Mouse (Mus musculus) stomach, embryonic 16.5 days (tissue): ENCODE results near the gene Kcnc3. TPM values are rescaled to one million over a fixed set of nuclear protein-coding genes. Genes with fewer than 3 reads are reported as not detected.
A peak's percentile ranks its signal among the peaks of the same experiment; 100 is the strongest.

Experiments
- ATAC-seq: fragments of 200-750 bp; cut with Nextera tagmentation; 2 replicates; pipeline ENCODE4 v1.8.0; 2017; ENCODE audit warnings: moderate number of reproducible peaks, moderate TSS enrichment; ENCODE audit not compliant: insufficient read depth, low FRiP score
- H3K27ac ChIP-seq: fragments of 300-500 bp; sonication (generic); 2 replicates; pipeline ENCODE4 v1.5.1; 2014; ENCODE audit warnings: low read length
- H3K27me3 ChIP-seq: fragments of 300-500 bp; sonication (generic); 2 replicates; pipeline ENCODE4 v1.6.1; 2014; ENCODE audit warnings: low read length, control low read depth, mixed read lengths; ENCODE audit not compliant: control insufficient read depth, insufficient read depth
- H3K36me3 ChIP-seq: fragments of 300-500 bp; sonication (generic); 2 replicates; pipeline ENCODE4 v1.6.1; 2014; ENCODE audit warnings: low read length; ENCODE audit not compliant: control insufficient read depth, insufficient read depth
- H3K4me1 ChIP-seq: fragments of 300-500 bp; sonication (generic); 2 replicates; pipeline ENCODE4 v1.6.1; 2014; ENCODE audit warnings: low read length, control low read depth, mixed read lengths; ENCODE audit not compliant: control insufficient read depth, insufficient read depth
- H3K4me2 ChIP-seq: fragments of 300-500 bp; sonication (generic); 2 replicates; pipeline ENCODE4 v1.6.1; 2014; ENCODE audit warnings: low read depth, low read length, mixed read lengths
- H3K4me3 ChIP-seq: fragments of 300-500 bp; sonication (generic); replicated peaks from 2 replicates; pipeline ENCODE4 v1.5.1; 2014; ENCODE audit warnings: mild to moderate bottlenecking, low read length
- H3K9ac ChIP-seq: fragments of 300-500 bp; sonication (generic); 2 replicates; pipeline ENCODE4 v1.6.1; 2014; ENCODE audit warnings: low read length
- H3K9me3 ChIP-seq: fragments of 300-500 bp; sonication (generic); replicated peaks from 2 replicates; pipeline ENCODE4 v1.6.1; 2016; ENCODE audit warnings: low read length, control low read depth; ENCODE audit not compliant: control insufficient read depth
- WGBS: fragments of 180-500 bp; shearing (Covaris S2); extraction: QIAGEN DNeasy Blood & Tissue Kit; methylation state at CpG from one replicate; pipeline ENCODE4 v1.1.7; 2014; 5-methylcytosine and 5-hydroxymethylcytosine counted together
- polyA plus RNA-seq: library from polyadenylated mRNA; unstranded; fragments of >200 nt; fragmentation: Nextera tagmentation; extraction: Ambion mirVana; gene quantifications from 2 replicates; pipeline ENCODE4 v1.2.1, GENCODE M21; 2015

Gene Kcnc3
- 0.16 and 0.26 TPM in 2 replicates for polyA plus RNA-seq

DNA sequence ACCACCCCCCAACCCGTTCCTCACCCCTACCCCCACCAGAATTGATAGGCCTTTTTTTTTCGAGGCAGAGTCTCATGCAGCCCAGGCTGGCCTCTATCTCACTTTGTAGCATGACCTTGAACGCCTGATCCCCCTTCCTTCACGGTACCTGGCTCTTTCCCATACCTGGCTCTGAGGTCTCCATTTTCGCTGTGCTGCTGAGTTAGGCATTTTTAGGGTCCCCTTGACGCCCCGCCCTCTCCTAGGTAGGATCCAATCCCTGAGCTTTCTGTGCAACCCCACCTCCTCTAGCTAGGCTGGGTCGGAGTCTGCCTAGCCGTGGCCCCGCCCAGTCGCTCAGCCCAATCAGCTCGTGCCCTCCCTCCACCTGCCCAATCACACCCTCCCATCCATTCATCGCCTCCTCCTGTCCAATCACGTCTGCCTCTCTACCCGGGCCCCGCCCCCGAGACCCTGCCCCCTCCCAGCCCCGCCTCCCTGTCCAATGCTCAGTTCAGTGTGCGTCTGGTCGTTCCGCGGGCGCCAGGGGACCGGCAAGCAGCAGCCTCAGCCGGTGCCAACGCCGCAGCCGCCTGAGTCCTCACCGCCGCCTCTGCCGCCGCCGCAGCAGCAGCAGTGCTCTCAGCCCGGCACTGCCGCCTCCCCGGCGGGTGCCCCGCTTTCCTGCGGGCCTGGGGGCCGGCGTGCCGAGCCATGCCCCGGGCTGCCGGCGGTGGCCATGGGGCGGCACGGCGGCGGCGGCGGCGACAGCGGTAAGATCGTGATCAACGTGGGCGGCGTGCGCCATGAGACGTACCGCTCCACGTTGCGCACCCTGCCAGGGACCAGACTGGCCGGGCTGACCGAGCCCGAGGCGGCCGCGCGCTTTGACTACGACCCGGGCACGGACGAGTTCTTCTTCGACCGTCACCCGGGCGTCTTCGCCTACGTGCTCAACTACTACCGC, at the start of gene Kcnc3:
Gene Kcnc3 (plus strand): TSS at position 263 of the 946 bp plus-strand sequence.
- H3K27me3 ChIP-seq, result peaks cover 65% of the 10 kb centered on the region

DNA sequence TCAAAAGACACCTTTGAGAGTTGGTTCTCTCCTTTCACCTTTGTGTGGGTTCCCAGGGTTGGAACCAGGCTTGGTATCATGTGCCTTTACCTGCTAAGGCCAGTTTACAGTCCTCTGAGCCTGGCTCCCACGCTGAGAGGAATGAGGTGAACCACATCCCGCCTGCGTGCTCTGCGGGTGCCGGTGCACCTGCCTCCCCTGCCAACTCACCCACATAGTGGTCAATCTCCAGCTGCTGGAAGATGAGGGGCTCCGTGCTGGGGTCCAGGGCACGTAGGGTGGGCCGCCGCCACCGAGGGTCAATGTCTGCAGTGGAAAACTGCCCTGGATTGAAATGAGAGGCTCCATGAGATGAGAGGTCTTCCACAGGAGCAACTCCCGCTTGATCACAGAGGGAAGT, 47.9 kb upstream of the Kcnc3 start:
- 0 out of 2 replicates have a peak, but pooled peaks cover 4% of the 10 kb centered on the region for H3K9me3 ChIP-seq
- H3K27ac ChIP-seq, result no peak overlapping the region
- ATAC-seq, result no peak
- H3K9ac ChIP-seq, result no peak overlapping the region
- H3K27me3 ChIP-seq, result no peaks in the 10 kb centered on the region
- no peak overlapping the region for H3K4me2 ChIP-seq
- H3K4me1 ChIP-seq, result peaks cover 3% of the 10 kb centered on the region
- peaks cover 21% of the 10 kb centered on the region for H3K36me3 ChIP-seq
- H3K4me3 ChIP-seq, result no peak overlapping the region
- 93% methylated on average over 11 of the region's 11 CpGs for WGBS

More for the DNA sequence above, at the start of gene Kcnc3:
- WGBS, result under 1% methylated on average over 80 of the region's 80 CpGs
- Histone ChIP-seq H3K9me3 (no peaks in the 10 kb centered on the region), H3K4me1 (peaks cover 21% of the 10 kb centered on the region), H3K36me3 (no peaks in the 10 kb centered on the region), H3K27ac (no peak within 1 kb of the TSS), H3K4me2 (peak within 1 kb of the TSS; percentile 99), H3K4me3 (peak within 1 kb of the TSS; percentile 58), H3K9ac (peak within 1 kb of the TSS; percentile 60)
- peak; percentile 96 for ATAC-seq

DNA sequence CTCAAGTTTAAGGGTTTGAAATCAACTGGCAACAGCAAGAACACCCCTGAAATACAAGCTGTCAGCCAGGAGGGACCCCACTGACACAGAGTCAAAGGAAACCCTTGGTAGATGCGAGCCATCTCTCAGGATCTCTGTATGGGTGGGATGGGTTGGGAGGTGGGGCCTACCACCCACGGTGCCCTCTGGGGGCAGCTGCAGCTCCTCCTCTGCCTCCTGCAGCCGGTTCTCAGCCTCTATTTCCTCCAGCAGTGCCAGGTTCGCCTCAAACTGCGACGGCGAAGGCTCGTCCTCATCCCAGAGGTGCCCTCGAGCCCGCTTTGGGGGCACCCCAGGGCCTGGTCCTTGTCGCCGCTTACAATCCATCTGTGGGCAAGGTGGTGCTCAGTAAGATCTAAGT, 47.4 kb upstream of the Kcnc3 start:
- H3K9ac ChIP-seq, result no peak overlapping the region
- no peak overlapping the region for H3K27ac ChIP-seq
- no peaks in the 10 kb centered on the region for H3K27me3 ChIP-seq
- H3K4me3 ChIP-seq, result no peak overlapping the region
- H3K4me2 ChIP-seq, result no peak overlapping the region
- WGBS, result 84% methylated on average over 12 of the region's 12 CpGs
- ATAC-seq, result no peak
- peaks cover 16% of the 10 kb centered on the region for H3K36me3 ChIP-seq
- 0 out of 2 replicates have a peak, but pooled peaks cover 4% of the 10 kb centered on the region for H3K9me3 ChIP-seq
- peaks cover 8% of the 10 kb centered on the region for H3K4me1 ChIP-seq

- 92% methylated on average over 3 of the region's 3 CpGs for whole genome bisulfite sequencing
- H3K27ac ChIP-seq, result no peak overlapping the region
- no peak for ATAC-seq
- H3K27me3 ChIP-seq, result no peaks in the 10 kb centered on the region
- H3K4me3 ChIP-seq, result no peak overlapping the region
- no peak overlapping the region for H3K9ac ChIP-seq
- H3K4me1 ChIP-seq, result peaks cover 9% of the 10 kb centered on the region
- peaks cover 14% of the 10 kb centered on the region for H3K36me3 ChIP-seq
- H3K9me3 ChIP-seq, result 0 out of 2 replicates have a peak, but pooled peaks cover 4% of the 10 kb centered on the region
- no peak overlapping the region for H3K4me2 ChIP-seq
These were observed 44.2 kb upstream of the Kcnc3 start for GRCm38 (mm10) chr7:44546274-44546673.

DNA sequence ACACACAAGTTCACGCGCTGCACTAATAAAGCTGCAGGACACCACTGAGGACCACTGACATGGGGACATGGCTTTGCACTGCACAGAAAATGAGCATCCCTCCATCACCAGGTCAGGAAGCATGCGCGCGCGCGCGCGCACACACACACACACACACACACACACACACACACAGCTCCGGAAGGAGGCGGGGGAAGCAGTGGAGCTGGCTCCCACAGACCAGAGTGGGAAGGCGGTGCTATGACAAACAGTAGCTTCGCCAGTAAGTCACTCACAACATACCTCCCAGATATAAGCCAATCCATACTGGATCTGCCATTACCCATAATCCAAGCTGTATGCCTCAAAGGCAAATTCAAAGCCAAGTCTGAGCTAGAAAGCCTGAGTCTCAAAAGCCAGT, 43.4 kb upstream of the Kcnc3 start:
- Histone ChIP-seq H3K27me3 (no peaks in the 10 kb centered on the region), H3K9ac (peak overlapping the region; percentile 78), H3K27ac (no peak overlapping the region), H3K4me3 (peak overlapping the region; percentile 73), H3K36me3 (peaks cover 17% of the 10 kb centered on the region; the same call in 1 of the 2 replicates), H3K4me2 (peak overlapping the region; percentile 90; the same call in 1 of the 2 replicates), H3K9me3 (0 out of 2 replicates have a peak, but pooled peaks cover 4% of the 10 kb centered on the region), H3K4me1 (peaks cover 9% of the 10 kb centered on the region)
- ATAC-seq, result no peak
- 88% methylated on average over 13 of the region's 13 CpGs for WGBS

DNA sequence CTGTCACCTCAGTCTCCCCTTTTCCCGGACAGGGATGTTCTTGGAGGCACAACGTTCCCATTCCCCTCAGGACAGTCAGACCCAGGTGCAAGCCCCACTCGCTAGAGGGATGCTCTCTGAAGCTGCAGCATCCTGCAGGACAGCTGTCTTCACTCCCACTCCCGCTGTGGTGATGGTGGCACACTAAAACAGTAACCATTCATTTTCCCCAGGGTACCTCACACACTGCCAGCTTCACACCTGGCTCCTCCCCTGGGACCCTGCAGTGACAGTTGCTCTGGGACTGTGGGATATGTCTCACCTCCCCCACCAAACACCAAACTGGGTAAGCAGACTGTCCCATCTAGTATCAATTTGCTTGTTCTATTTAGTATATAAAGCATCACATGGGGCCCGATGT, 42.7 kb upstream of the Kcnc3 start:
- WGBS, result 14% methylated on average over 5 of the region's 5 CpGs
- Histone ChIP-seq H3K4me1 (peaks cover 10% of the 10 kb centered on the region), H3K9ac (peak overlapping the region; percentile 78), H3K27ac (no peak overlapping the region), H3K9me3 (0 out of 2 replicates have a peak, but pooled peaks cover 4% of the 10 kb centered on the region), H3K4me3 (peak overlapping the region; percentile 73), H3K27me3 (no peaks in the 10 kb centered on the region), H3K4me2 (peak overlapping the region; percentile 90), H3K36me3 (peaks cover 17% of the 10 kb centered on the region; the same call in 1 of the 2 replicates)
- ATAC-seq, result no peak

DNA sequence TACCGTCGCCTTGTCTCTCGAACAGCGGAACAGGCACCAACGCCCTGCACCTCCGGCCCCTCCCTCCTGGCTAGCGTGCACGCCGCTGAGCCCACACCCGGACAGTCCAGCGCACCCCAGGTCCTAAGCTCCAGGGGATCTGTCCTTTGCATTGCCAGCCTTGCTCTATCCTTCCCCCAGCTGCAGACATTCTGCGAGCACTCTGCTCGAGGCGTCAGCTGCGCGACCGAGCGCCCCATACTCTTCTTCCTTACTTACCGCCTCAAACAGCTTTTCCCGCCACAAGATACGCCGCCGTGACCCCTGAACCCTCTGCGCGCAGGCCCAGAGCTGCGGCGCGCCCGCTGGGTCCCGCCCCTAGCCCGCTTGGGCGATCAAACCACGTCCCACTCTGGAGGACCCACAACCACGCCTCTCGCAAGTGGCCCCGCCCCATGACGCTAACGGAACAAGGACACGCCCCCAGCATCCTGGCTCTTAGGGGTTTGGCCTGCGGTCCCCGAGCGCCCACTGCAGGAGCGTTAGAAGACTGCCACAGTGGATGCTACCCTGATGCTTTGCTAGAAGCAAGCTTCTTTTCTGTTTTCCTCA, 41.9 kb upstream of the Kcnc3 start, which contains the start of gene Pold1:
Gene Pold1 (minus strand): TSS at position 353 of the 591 bp plus-strand sequence.
- H3K4me3 ChIP-seq, result peak within 1 kb of the TSS; percentile 73
- WGBS, result under 1% methylated on average over 43 of the region's 43 CpGs
- peak within 1 kb of the TSS; percentile 78 for H3K9ac ChIP-seq
- ATAC-seq, result peak; percentile 96
- peak within 1 kb of the TSS; percentile 73 for H3K27ac ChIP-seq
- 0 out of 2 replicates have a peak, but pooled peaks cover 4% of the 10 kb centered on the region for H3K9me3 ChIP-seq
- peak within 1 kb of the TSS; percentile 90 for H3K4me2 ChIP-seq
- H3K4me1 ChIP-seq, result peaks cover 15% of the 10 kb centered on the region
- no peaks in the 10 kb centered on the region for H3K27me3 ChIP-seq
- H3K36me3 ChIP-seq, result peaks cover 17% of the 10 kb centered on the region; the same call in 1 of the 2 replicates

DNA sequence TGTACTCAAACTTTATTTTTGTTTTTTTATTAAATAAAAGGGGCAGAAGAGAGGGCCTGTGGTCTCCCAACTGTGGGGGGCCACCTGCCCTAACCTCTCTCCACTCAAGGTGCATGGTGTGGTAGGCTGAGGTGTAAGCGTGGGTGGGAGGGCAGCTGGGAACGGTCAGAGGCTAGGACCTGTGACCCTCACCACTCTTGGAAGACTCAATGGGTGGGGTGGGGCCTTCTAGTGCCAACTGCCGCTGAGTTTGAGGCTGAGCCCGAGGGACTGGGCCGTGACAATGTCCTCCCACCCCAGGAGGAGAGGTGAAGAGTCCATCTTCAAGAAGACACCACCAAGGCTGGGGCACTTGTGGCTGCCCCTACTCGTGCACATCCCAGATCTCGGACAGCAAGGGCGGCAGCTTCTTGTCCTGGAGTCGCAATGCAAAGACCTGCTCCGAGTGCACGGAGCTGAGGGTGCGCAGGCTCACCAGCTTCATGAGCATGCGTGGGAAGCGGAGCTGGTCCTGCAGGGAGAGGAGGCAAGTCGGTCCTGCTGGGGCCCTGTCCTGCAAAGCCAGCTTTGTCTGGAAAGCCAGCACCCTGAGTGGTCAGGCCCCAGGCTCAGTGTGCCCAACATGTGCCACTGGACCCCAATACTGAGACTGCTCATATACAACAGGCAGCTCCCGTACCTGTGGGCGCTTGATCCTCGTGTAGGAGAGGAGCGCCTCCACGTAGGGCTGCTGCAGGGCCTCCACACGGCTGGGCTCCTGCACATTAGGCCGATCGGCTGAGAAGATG, 40.6 kb upstream of the Kcnc3 start:
- Histone ChIP-seq H3K9me3 (0 out of 2 replicates have a peak, but pooled peaks cover 4% of the 10 kb centered on the region), H3K27ac (no peak overlapping the region), H3K4me3 (no peak overlapping the region), H3K36me3 (peaks cover 17% of the 10 kb centered on the region; the same call in 1 of the 2 replicates), H3K9ac (no peak overlapping the region), H3K4me1 (peaks cover 15% of the 10 kb centered on the region), H3K27me3 (no peaks in the 10 kb centered on the region), H3K4me2 (no peak overlapping the region)
- 93% methylated on average over 23 of the region's 23 CpGs for WGBS
- no peak for ATAC-seq
